19 mouse cellular contexts compared by ENCODE assay signal in genomic region chr17:26487917-26488316, GRCm38 (mm10).
"Had no signal": no experiment of that assay in that cellular context is flagged by ENCODE, and none has a peak within 500 bp of the region (broad histone marks: within the 10 kb centered on the region; RNA-seq: fewer than 3 reads in every experiment).

No protein-coding gene starts in this region.

- H3K4me3 ChIP-seq: limb, embryonic 12.5 days; limb, embryonic 15.5 days; midbrain, embryonic 12.5 days; midbrain, embryonic 15.5 days; neural tube, embryonic 12.5 days; neural tube, embryonic 15.5 days; stomach, embryonic 15.5 days had no signal

- H3K27ac ChIP-seq: limb, embryonic 12.5 days; liver, embryonic 14.5 days; macrophage; midbrain, embryonic 12.5 days; midbrain, embryonic 15.5 days; neural tube, embryonic 12.5 days; neural tube, embryonic 15.5 days; stomach, embryonic 15.5 days had no signal

- H3K9me3 ChIP-seq: limb, embryonic 15.5 days; midbrain, embryonic 15.5 days; neural tube, embryonic 12.5 days; neural tube, embryonic 15.5 days; stomach, embryonic 15.5 days had no signal

- H3K4me1 ChIP-seq: limb, embryonic 12.5 days; midbrain, embryonic 12.5 days; midbrain, embryonic 15.5 days; neural tube, embryonic 12.5 days; neural tube, embryonic 15.5 days; stomach, embryonic 15.5 days had no signal

- H3K36me3 ChIP-seq: limb, embryonic 12.5 days; limb, embryonic 15.5 days; midbrain, embryonic 12.5 days; midbrain, embryonic 15.5 days; neural tube, embryonic 12.5 days; neural tube, embryonic 15.5 days; stomach, embryonic 15.5 days had no signal

- H3K4me2 ChIP-seq: limb, embryonic 12.5 days; limb, embryonic 15.5 days; liver, embryonic 11.5 days; lung, embryonic 14.5 days; midbrain, embryonic 12.5 days; midbrain, embryonic 15.5 days; neural tube, embryonic 12.5 days; neural tube, embryonic 15.5 days; stomach, embryonic 15.5 days had no signal

- H3K27me3 ChIP-seq: limb, embryonic 12.5 days; limb, embryonic 15.5 days; midbrain, embryonic 12.5 days; midbrain, embryonic 15.5 days; neural tube, embryonic 12.5 days; neural tube, embryonic 15.5 days; stomach, embryonic 15.5 days had no signal

- ATAC-seq: liver, postnatal 0 days; midbrain, embryonic 15.5 days had no signal

- DNase-seq: kidney, postnatal 4 days; left cerebral cortex, postnatal 4 days; liver, postnatal 0 days; retina, postnatal 1 day; right cerebral cortex, postnatal 25 days; spleen, adult 18-20 months; thymus, adult 18-20 months; thymus, postnatal 36 days had no signal

- H3K9ac ChIP-seq: limb, embryonic 12.5 days; limb, embryonic 15.5 days; liver, embryonic 14.5 days; liver, postnatal 0 days; lung, embryonic 14.5 days; midbrain, embryonic 12.5 days; midbrain, embryonic 15.5 days; neural tube, embryonic 12.5 days; neural tube, embryonic 15.5 days; stomach, embryonic 15.5 days had no signal
